In the genomic region with DNA sequence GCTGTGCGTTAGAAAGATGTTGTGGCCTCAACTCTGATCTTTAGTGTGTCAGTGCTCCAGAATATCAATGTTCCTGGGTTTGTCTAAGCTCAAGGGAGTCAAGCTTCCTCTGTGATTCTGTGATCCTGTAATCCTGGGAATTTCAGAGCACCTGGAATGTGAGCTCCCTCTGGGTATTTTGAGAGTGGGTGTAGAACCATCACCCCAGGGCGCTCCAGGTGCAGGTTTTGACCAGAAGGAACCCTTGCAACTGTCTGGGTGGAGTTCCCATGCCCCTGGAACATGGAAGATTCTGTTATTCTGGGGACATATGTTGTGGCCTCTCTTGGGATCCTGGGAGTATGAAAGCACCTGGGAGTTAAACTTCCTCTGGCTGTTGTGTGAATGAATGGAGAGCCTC, we compare ENCODE assay signal across 19 mouse cellular contexts.
DNase-seq lines count a peak whose midpoint lies in the region; ATAC-seq and TF ChIP-seq lines count a peak whose summit lies in the region.
"Had no signal": no experiment of that assay in that cellular context is flagged by ENCODE, and none has a peak within 500 bp of the region (broad histone marks: within the 10 kb centered on the region; RNA-seq: fewer than 3 reads in every experiment).

No protein-coding gene starts in this region.

- H3K9ac ChIP-seq in ES-Bruce4 (ENCODE audit: low read depth, poor library complexity, severe bottlenecking) (no peak overlapping the region), ES-E14 (ENCODE audit: insufficient read depth, low read depth, low read length, poor library complexity, severe bottlenecking) (peak overlapping the region; percentile 35; the same call in 1 of the 2 replicates)
- no peak overlapping the region for H3K9ac ChIP-seq in intestine, embryonic 15.5 days
- H3K9ac ChIP-seq: embryonic facial prominence, embryonic 12.5 days; forebrain, embryonic 13.5 days; forebrain, embryonic 15.5 days; forebrain, postnatal 0 days had no signal

- TF ChIP-seq POLR2A in ES-Bruce4 (IDR thresholded peaks at IDR 0.05; ENCODE audit: insufficient read depth, low read length), result no peak

- intact Hi-C loops in left cerebral cortex, postnatal 14 days (cut with DNase I), result no loop called here

- no peak for TF ChIP-seq CTCF in ES-Bruce4 (IDR thresholded peaks at IDR 0.05; ENCODE audit: low read depth, low read length)

- DNase-seq in ES-E14 (ENCODE audit: low read depth, low spot score), result peak; percentile 26
- DNase-seq in urinary bladder, postnatal 25 days (ENCODE audit: low spot score), result no peak
- DNase-seq in left cerebral cortex, postnatal 14 days (ENCODE audit: low spot score in 2 of 2), result no peak
- DNase-seq: adrenal gland, adult 8-10 months; adrenal gland, postnatal 14 days; adrenal gland, postnatal 36 days; cerebellum, adult 11-12 months; cerebellum, adult 2 months; cerebellum, adult 9-10 months; cerebellum, postnatal 10 days; cerebellum, postnatal 25 days; forebrain, postnatal 0 days had no signal

- peak; percentile 65 for TF ChIP-seq EP300 in ES-Bruce4 (IDR thresholded peaks at IDR 0.05; ENCODE audit: insufficient read depth, low read depth, low read length)

- H3K9me3 ChIP-seq in ES-Bruce4 (replicated peaks; ENCODE audit: control insufficient read depth, insufficient read depth, low read length, poor library complexity, severe bottlenecking) (no peaks in the 10 kb centered on the region), ES-E14 (ENCODE audit: control insufficient read depth, insufficient read depth, low read depth, low read length) (no peaks in the 10 kb centered on the region)
- no peaks in the 10 kb centered on the region for H3K9me3 ChIP-seq in intestine, embryonic 15.5 days
- H3K9me3 ChIP-seq: embryonic facial prominence, embryonic 10.5 days; embryonic facial prominence, embryonic 12.5 days; forebrain, embryonic 13.5 days; forebrain, embryonic 15.5 days had no signal

- WGBS in intestine, embryonic 15.5 days, result 79% methylated on average over 2 of the region's 2 CpGs

- in situ Hi-C loops in ES-E14 (cut with MboI; ENCODE audit: low sequenced_read_pairs in 2 of 2, unreplicated experiment in 2 of 2), result no loop called here

- peaks cover 2% of the 10 kb centered on the region for H3K4me1 ChIP-seq in ES-Bruce4 (ENCODE audit: control insufficient read depth, insufficient read depth, low read length)
- H3K4me1 ChIP-seq in ES-E14 (ENCODE audit: control insufficient read depth in 2 of 2, insufficient read depth in 2 of 2, low read length in 2 of 2, poor library complexity in 1 of 2), result peaks cover 9 to 20% of the 10 kb centered on the region in 2 experiments; a peak in 3 of 4 replicates
- H3K4me1 ChIP-seq in intestine, embryonic 15.5 days (replicated peaks), result no peaks in the 10 kb centered on the region
- H3K4me1 ChIP-seq: embryonic facial prominence, embryonic 10.5 days; embryonic facial prominence, embryonic 12.5 days; forebrain, embryonic 13.5 days; forebrain, embryonic 15.5 days had no signal

- H3K36me3 ChIP-seq in ES-Bruce4 (ENCODE audit: control insufficient read depth, insufficient read depth, low read length, poor library complexity, severe bottlenecking), result no peaks in the 10 kb centered on the region
- H3K36me3 ChIP-seq in ES-E14 (ENCODE audit: control insufficient read depth, insufficient read depth, low read length, poor library complexity, severe bottlenecking), result no peaks in the 10 kb centered on the region
- H3K36me3 ChIP-seq in intestine, embryonic 15.5 days, result no peaks in the 10 kb centered on the region
- H3K36me3 ChIP-seq: embryonic facial prominence, embryonic 10.5 days; embryonic facial prominence, embryonic 12.5 days; forebrain, embryonic 15.5 days had no signal

- ATAC-seq in intestine, embryonic 15.5 days, result no peak
- ATAC-seq: activated CD4-positive, CD25-positive, alpha-beta regulatory T cell, adult 4 months; forebrain, embryonic 13.5 days; forebrain, embryonic 15.5 days; forebrain, postnatal 0 days had no signal

- H3K27ac ChIP-seq in ES-Bruce4 (ENCODE audit: insufficient read depth, low read length) (peak overlapping the region; percentile 90), ES-E14 (ENCODE audit: insufficient read depth, low read depth, low read length, poor library complexity, severe bottlenecking) (peak overlapping the region; percentile 98)
- H3K27ac ChIP-seq in intestine, embryonic 15.5 days, result no peak overlapping the region
- H3K27ac ChIP-seq: embryonic facial prominence, embryonic 10.5 days; embryonic facial prominence, embryonic 12.5 days; forebrain, embryonic 13.5 days; forebrain, embryonic 15.5 days had no signal

- H3K4me2 ChIP-seq in intestine, embryonic 15.5 days (replicated peaks), result no peak overlapping the region
- H3K4me2 ChIP-seq: embryonic facial prominence, embryonic 12.5 days; forebrain, embryonic 13.5 days; forebrain, embryonic 15.5 days had no signal

- no peaks in the 10 kb centered on the region for H3K27me3 ChIP-seq in ES-Bruce4 (ENCODE audit: control insufficient read depth, insufficient read depth, low read length, poor library complexity, severe bottlenecking)
- H3K27me3 ChIP-seq in intestine, embryonic 15.5 days (replicated peaks), result no peaks in the 10 kb centered on the region
- H3K27me3 ChIP-seq: embryonic facial prominence, embryonic 12.5 days; forebrain, embryonic 13.5 days; forebrain, embryonic 15.5 days had no signal

- H3K4me3 ChIP-seq in ES-Bruce4 (ENCODE audit: low read depth, low read length), result no peak overlapping the region
- H3K4me3 ChIP-seq in ES-E14 (ENCODE audit: insufficient read depth in 1 of 2, low read depth in 1 of 2, low read length in 2 of 2, poor library complexity in 1 of 2, severe bottlenecking in 1 of 2), result no peak overlapping the region
- no peak overlapping the region for H3K4me3 ChIP-seq in intestine, embryonic 15.5 days (replicated peaks)
- H3K4me3 ChIP-seq: embryonic facial prominence, embryonic 10.5 days; embryonic facial prominence, embryonic 12.5 days; forebrain, embryonic 13.5 days; forebrain, embryonic 15.5 days had no signal

TF ChIP-seq in ES-E14, 5 proteins besides CTCF, POLR2A, EP300 and RAD21:
- TF ChIP-seq HCFC1 (IDR thresholded peaks at IDR 0.05; ENCODE audit: borderline replicate concordance, insufficient read depth, low read length) (no peak), ZNF384 (IDR thresholded peaks at IDR 0.05; ENCODE audit: low read depth, low read length) (no peak), ZC3H11A (IDR thresholded peaks at IDR 0.05; ENCODE audit: borderline replicate concordance, low read depth, low read length) (no peak), CHD2 (IDR thresholded peaks at IDR 0.05; ENCODE audit: low read depth, low read length) (no peak), MAFK (IDR thresholded peaks at IDR 0.05; ENCODE audit: insufficient read depth, low read depth, low read length) (no peak)
